Mouse (Mus musculus) kidney, adult 2 months (tissue): ENCODE results near the gene Glt6d1. TPM values are rescaled to one million over a fixed set of nuclear protein-coding genes. Genes with fewer than 3 reads are reported as not detected.
A peak's percentile ranks its signal among the peaks of the same experiment; 100 is the strongest.

Experiments
- DNase-seq: peaks from one replicate; pipeline ENCODE4 v3.0.0; 2021
- H3K27ac ChIP-seq: fragments of 200-500 bp; 2 replicates; pipeline ENCODE4 v1.5.1; 2012; ENCODE audit warnings: low read depth, low read length, control low read depth, inconsistent platforms; ENCODE audit not compliant: insufficient read depth
- H3K27me3 ChIP-seq: fragments of 200-500 bp; replicated peaks from 2 replicates; pipeline ENCODE4 v1.6.1; 2012; ENCODE audit warnings: mild to moderate bottlenecking, moderate library complexity, low read length, inconsistent platforms; ENCODE audit not compliant: control insufficient read depth, insufficient read depth
- H3K36me3 ChIP-seq: fragments of 200-500 bp; 2 replicates; pipeline ENCODE4 v1.6.1; 2012; ENCODE audit warnings: mild to moderate bottlenecking, moderate library complexity, low read length, inconsistent platforms; ENCODE audit not compliant: control insufficient read depth, insufficient read depth
- H3K4me1 ChIP-seq: fragments of 200-500 bp; 2 replicates; pipeline ENCODE4 v1.6.1; 2011; ENCODE audit warnings: low read length; ENCODE audit not compliant: control insufficient read depth, insufficient read depth
- H3K4me3 ChIP-seq: fragments of 200-500 bp; 2 replicates; pipeline ENCODE4 v1.5.1; 2011; ENCODE audit warnings: mild to moderate bottlenecking, low read depth, low read length, control low read depth; ENCODE audit not compliant: insufficient read depth
- CTCF ChIP-seq: fragments of 200-500 bp; conservative IDR thresholded peaks from 2 replicates; pipeline ENCODE4 v1.5.1; 2011; ENCODE audit warnings: low read depth, mild to moderate bottlenecking, control low read depth, low read length, moderate library complexity, mixed read lengths; ENCODE audit not compliant: insufficient read depth, insufficient read length
- POLR2A ChIP-seq: fragments of 200-500 bp; IDR thresholded peaks from one replicate; pipeline ENCODE4 v1.6.1; 2011; ENCODE audit warnings: low read depth, low read length, control low read depth
- WGBS: fragments of 180-500 bp; shearing (Covaris S2); methylation state at CpG from one replicate; pipeline ENCODE4 v1.1.7; 2018; 5-methylcytosine and 5-hydroxymethylcytosine counted together
- polyA plus RNA-seq: library from polyadenylated mRNA; depleted of rRNA; stranded (reverse); fragments of >200 nt; gene quantifications from 2 replicates; pipeline ENCODE4 v1.2.3, GENCODE M21; 2012

Glt6d1 gene
- polyA plus RNA-seq, 1 experiment, result not detected

- Histone ChIP-seq H3K4me1 (no peaks in the 10 kb centered on the region), H3K36me3 (no peaks in the 10 kb centered on the region), H3K27me3 (no peaks in the 10 kb centered on the region), H3K27ac (no peak overlapping the region), H3K4me3 (no peak overlapping the region)
- WGBS, result 68% methylated on average over 5 of the region's 5 CpGs
- DNase-seq, result no peak
- no peak for TF ChIP-seq POLR2A
- no peak for TF ChIP-seq CTCF
Measured at GRCm38 (mm10) chr2:25853998-25854397, 38.4 kb upstream of the Glt6d1 start.

DNA sequence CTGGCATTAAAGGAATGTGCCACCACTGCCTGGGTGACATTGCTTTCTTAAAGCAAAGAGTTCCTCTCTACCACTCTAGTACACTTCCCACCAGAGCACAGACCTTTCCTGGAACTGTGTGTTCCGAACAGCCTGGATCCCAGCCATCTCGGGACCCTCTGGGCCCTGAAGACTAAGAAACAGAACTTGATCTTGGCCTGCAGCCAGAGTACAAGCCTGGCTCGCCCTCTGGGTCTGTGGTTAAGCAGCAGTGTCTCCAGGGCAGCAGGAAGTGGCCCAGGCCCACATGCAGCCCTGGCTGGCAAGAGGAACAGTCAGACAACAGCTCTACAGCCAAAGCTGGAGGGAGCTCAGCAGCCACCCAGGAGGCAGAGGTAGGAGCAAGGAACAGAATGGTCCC, 37.0 kb upstream of the Glt6d1 start:
- no peaks in the 10 kb centered on the region for H3K27me3 ChIP-seq
- peak; percentile 58 for DNase-seq
- WGBS, result 26% methylated on average over 3 of the region's 3 CpGs
- H3K4me1 ChIP-seq, result no peaks in the 10 kb centered on the region
- H3K36me3 ChIP-seq, result no peaks in the 10 kb centered on the region
- TF ChIP-seq CTCF (no peak), POLR2A (no peak)
- H3K4me3 ChIP-seq, result no peak overlapping the region
- H3K27ac ChIP-seq, result no peak overlapping the region; the same call in 1 of the 2 replicates

DNA sequence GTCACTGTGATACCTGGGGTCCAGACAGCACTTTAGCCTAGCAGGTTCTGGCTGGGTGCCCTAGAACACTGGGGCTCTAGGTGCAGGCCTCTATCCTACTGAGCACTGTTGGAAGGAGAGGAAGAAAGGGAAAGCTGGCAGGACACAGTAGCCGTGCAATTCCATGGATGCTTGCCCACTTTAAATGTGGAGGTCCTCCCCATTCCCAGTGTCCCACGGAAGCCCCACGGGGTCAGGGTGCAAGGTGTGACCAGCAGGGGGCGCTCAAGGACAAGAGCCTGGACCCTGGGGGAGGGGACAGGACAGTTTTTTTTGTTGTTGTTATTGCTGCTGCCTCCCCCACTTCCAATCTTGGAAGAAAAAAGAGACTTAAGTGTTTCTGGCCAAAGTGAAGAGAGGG, 34.7 kb upstream of the Glt6d1 start:
- WGBS, result 13% methylated on average over 4 of the region's 4 CpGs
- no peak overlapping the region for H3K27ac ChIP-seq
- peak; percentile 43 for DNase-seq
- TF ChIP-seq POLR2A (no peak), CTCF (peak; percentile 64)
- H3K4me1 ChIP-seq, result no peaks in the 10 kb centered on the region
- no peaks in the 10 kb centered on the region for H3K36me3 ChIP-seq
- H3K27me3 ChIP-seq, result no peaks in the 10 kb centered on the region
- no peak overlapping the region for H3K4me3 ChIP-seq

- DNase-seq, result no peak
- no peak within 1 kb of the TSS for H3K4me3 ChIP-seq
- no peaks in the 10 kb centered on the region for H3K27me3 ChIP-seq
- H3K27ac ChIP-seq, result no peak within 1 kb of the TSS
- no peaks in the 10 kb centered on the region for H3K4me1 ChIP-seq
- no peaks in the 10 kb centered on the region for H3K36me3 ChIP-seq
- no peak for TF ChIP-seq POLR2A
- TF ChIP-seq CTCF, result no peak
- 80% methylated on average over 16 of the region's 16 CpGs for WGBS
Measured at GRCm38 (mm10) chr2:25847226-25847625, 31.6 kb upstream of the Glt6d1 start, which contains the start of gene Sohlh1. Sohlh1 (minus strand) TSS chr2:25847248.

- no peak for TF ChIP-seq CTCF
- TF ChIP-seq POLR2A, result no peak
- H3K27me3 ChIP-seq, result no peaks in the 10 kb centered on the region
- no peak for DNase-seq
- H3K4me3 ChIP-seq, result no peak overlapping the region
- WGBS, result 59% methylated on average over 8 of the region's 8 CpGs
- H3K27ac ChIP-seq, result no peak overlapping the region
- H3K4me1 ChIP-seq, result no peaks in the 10 kb centered on the region
- H3K36me3 ChIP-seq, result no peaks in the 10 kb centered on the region
Measured at GRCm38 (mm10) chr2:25846516-25846915, 30.9 kb upstream of the Glt6d1 start.

GRCm38 (mm10) chr2:25844097-25844496, 28.4 kb upstream of the Glt6d1 start:
- DNase-seq, result no peak
- H3K4me1 ChIP-seq, result no peaks in the 10 kb centered on the region
- H3K27ac ChIP-seq, result no peak overlapping the region
- H3K27me3 ChIP-seq, result no peaks in the 10 kb centered on the region
- TF ChIP-seq CTCF (no peak), POLR2A (no peak)
- H3K4me3 ChIP-seq, result no peak overlapping the region
- H3K36me3 ChIP-seq, result no peaks in the 10 kb centered on the region
- 90% methylated on average over 3 of the region's 3 CpGs for WGBS

- H3K4me1 ChIP-seq, result no peaks in the 10 kb centered on the region
- no peaks in the 10 kb centered on the region for H3K36me3 ChIP-seq
- 70% methylated on average over 1 of the region's 1 CpGs for WGBS
- TF ChIP-seq POLR2A, result no peak
- TF ChIP-seq CTCF, result no peak
- DNase-seq, result no peak
- no peak overlapping the region for H3K27ac ChIP-seq
- no peak overlapping the region for H3K4me3 ChIP-seq
- no peaks in the 10 kb centered on the region for H3K27me3 ChIP-seq
Measured at GRCm38 (mm10) chr2:25842758-25843157, 27.1 kb upstream of the Glt6d1 start.

- Histone ChIP-seq H3K4me3 (no peak overlapping the region), H3K4me1 (no peaks in the 10 kb centered on the region), H3K27me3 (no peaks in the 10 kb centered on the region), H3K27ac (no peak overlapping the region), H3K36me3 (no peaks in the 10 kb centered on the region)
- TF ChIP-seq POLR2A (no peak), CTCF (no peak)
- 68% methylated on average over 4 of the region's 4 CpGs for WGBS
- DNase-seq, result no peak
Measured at GRCm38 (mm10) chr2:25842161-25842560, 26.5 kb upstream of the Glt6d1 start.
